Mouse (Mus musculus): ENCODE results near the gene 1600002K03Rik. TPM values are rescaled to one million over a fixed set of nuclear protein-coding genes. Genes with fewer than 3 reads are reported as not detected.

1600002K03Rik gene
- total RNA-seq, 2 experiments from 2014 or later, result 4.2 to 5.7 TPM

GRCm38 (mm10) chr10:80140666-80141035, 32.1 kb upstream of the 1600002K03Rik start, which contains the start of gene Cbarp:
TSS of gene Cbarp (minus strand) at chr10:80140835.
- no peak for DNase-seq

GRCm38 (mm10) chr10:80141243-80141642, 31.5 kb upstream of the 1600002K03Rik start:
- DNase-seq, result peak; percentile 95 to 98

GRCm38 (mm10) chr10:80141786-80142529, 30.8 kb upstream of the 1600002K03Rik start:
- DNase-seq, result peak; percentile 97 to 98

GRCm38 (mm10) chr10:80142530-80142925, 30.2 kb upstream of the 1600002K03Rik start:
- no peak for DNase-seq

- DNase-seq, result no peak
Observed at GRCm38 (mm10) chr10:80143664-80144063, 29.1 kb upstream of the 1600002K03Rik start.

GRCm38 (mm10) chr10:80144159-80144558, 28.6 kb upstream of the 1600002K03Rik start:
- DNase-seq, result no peak

GRCm38 (mm10) chr10:80144864-80145838, 27.6 kb upstream of the 1600002K03Rik start:
- DNase-seq, result peak; percentile 83 to 89

- DNase-seq, result peak; percentile 75 to 80
Observed at GRCm38 (mm10) chr10:80145896-80146295, 26.8 kb upstream of the 1600002K03Rik start.

- peak; percentile 76 to 89 for DNase-seq
Observed at GRCm38 (mm10) chr10:80146568-80147011, 26.2 kb upstream of the 1600002K03Rik start.

- peak in 1 of 2 experiments; percentile 65 for DNase-seq
Observed at GRCm38 (mm10) chr10:80147146-80147718, 25.5 kb upstream of the 1600002K03Rik start.

GRCm38 (mm10) chr10:80147719-80148601, 24.8 kb upstream of the 1600002K03Rik start, which contains the start of gene Midn:
TSS of gene Midn (plus strand) at chr10:80148272.
- peak; percentile 93 for DNase-seq

- DNase-seq, result peak; percentile 95
Observed at GRCm38 (mm10) chr10:80148610-80149290, 24.0 kb upstream of the 1600002K03Rik start.

GRCm38 (mm10) chr10:80149291-80150225, 23.2 kb upstream of the 1600002K03Rik start:
- peak; percentile 95 to 99 for DNase-seq

- DNase-seq, result peak; percentile 55 to 63
Observed at GRCm38 (mm10) chr10:80150226-80151210, 22.2 kb upstream of the 1600002K03Rik start.

- DNase-seq, result peak; percentile 82 to 85
Observed at GRCm38 (mm10) chr10:80151211-80152034, 21.3 kb upstream of the 1600002K03Rik start.

GRCm38 (mm10) chr10:80152071-80152872, 20.5 kb upstream of the 1600002K03Rik start:
- peak; percentile 76 to 85 for DNase-seq

Measured in heart, adult 18-20 months (tissue).